Mouse (Mus musculus): ENCODE measurements at regions not wholly inside any gene's neighbourhood (a gene's known extent, or its start where the extent isn't known, plus 50 kb on each side); places are given as distances from the start of the nearest gene placed in this dataset.

- Histone ChIP-seq H3K4me2 (ENCODE audit: low read depth) (no peak overlapping the region), H3K9me3 (ENCODE audit: low read length) (no peaks in the 10 kb centered on the region), H3K9ac (no peak overlapping the region), H3K4me1 (ENCODE audit: insufficient read depth) (no peaks in the 10 kb centered on the region), H3K4me3 (ENCODE audit: low read depth, low read length) (no peak overlapping the region), H3K27ac (ENCODE audit: low read depth, low read length) (no peak overlapping the region), H3K27me3 (ENCODE audit: insufficient read depth, low read length) (no peaks in the 10 kb centered on the region), H3K36me3 (ENCODE audit: insufficient read depth) (no peaks in the 10 kb centered on the region)
- DNase-seq (peak; percentile 11), ATAC-seq (no peak)
- 41% methylated on average over 3 of the region's 3 CpGs for WGBS
- no peak for TF ChIP-seq CTCF (IDR thresholded peaks at IDR 0.05; ENCODE audit: low read depth)
Measured at GRCm38 (mm10) chr16:82038616-82039015, 789.6 kb upstream of the Gm21833 start.

Data from forebrain, postnatal 0 days (tissue).